Mouse (Mus musculus) CH12.LX (cell line): ENCODE measurements around the gene Kcnma1. TPM values are rescaled to one million over a fixed set of nuclear protein-coding genes. Genes with fewer than 3 reads are reported as not detected.

Source experiments
- DNase-seq: peaks from one replicate; pipeline ENCODE4 v3.0.0-alpha.2; 2013; ENCODE audit errors: extremely low read depth
- H3K27ac ChIP-seq: 2 replicates; pipeline ENCODE4 v1.5.1; 2012; ENCODE audit warnings: low read depth, mild to moderate bottlenecking, control low read depth, moderate library complexity; ENCODE audit not compliant: insufficient read depth
- H3K27me3 ChIP-seq: replicated peaks from 2 replicates; pipeline ENCODE3; 2012; ENCODE audit warnings: inconsistent platforms
- H3K36me3 ChIP-seq, 2 experiments: replicated peaks in 1 of 2; 2 replicates each; pipeline versions ENCODE3 to v1.6.1; 2012; ENCODE audit warnings: inconsistent platforms in 1 of 2, low read length in 1 of 2, mild to moderate bottlenecking in 1 of 2, mixed read lengths in 1 of 2, moderate library complexity in 1 of 2; ENCODE audit not compliant: control insufficient read depth in 1 of 2, insufficient read depth in 1 of 2
- H3K4me1 ChIP-seq, 2 experiments: 2 replicates each; pipeline ENCODE4 v1.6.1; 2012; ENCODE audit warnings: inconsistent platforms in 1 of 2, moderate library complexity in 1 of 2; ENCODE audit not compliant: insufficient read depth in 2 of 2, control insufficient read depth in 1 of 2
- H3K4me2 ChIP-seq: 2 replicates; pipeline ENCODE4 v1.6.1; 2012; ENCODE audit warnings: low read depth, mild to moderate bottlenecking, control low read depth; ENCODE audit not compliant: poor library complexity, insufficient read depth, severe bottlenecking
- H3K4me3 ChIP-seq, 3 experiments: fragments of 150-350 bp in 1 of 3; sonication (generic) in 1 of 3; replicated peaks in 1 of 3; 2 replicates each; pipeline versions ENCODE3 to v1.5.1; 2011 to 2012; ENCODE audit warnings: low read depth in 2 of 3, low read length in 2 of 3, mild to moderate bottlenecking in 2 of 3, moderate library complexity in 2 of 3, control low read depth in 1 of 3, improper control_type of control experiment in 1 of 3, inconsistent platforms in 1 of 3, mixed read lengths in 1 of 3; ENCODE audit not compliant: poor library complexity in 1 of 3
- H3K79me2 ChIP-seq: replicated peaks from 2 replicates; pipeline ENCODE4 v1.6.1; 2012; ENCODE audit warnings: mild to moderate bottlenecking, moderate library complexity; ENCODE audit not compliant: control insufficient read depth, poor library complexity, insufficient read depth, severe bottlenecking; ENCODE audit errors: extremely low read depth
- H3K9ac ChIP-seq: 2 replicates; pipeline ENCODE4 v1.6.1; 2012; ENCODE audit warnings: low read depth, mild to moderate bottlenecking, control low read depth, moderate library complexity; ENCODE audit not compliant: insufficient read depth
- H3K9me3 ChIP-seq: replicated peaks from 2 replicates; pipeline ENCODE3; 2012; ENCODE audit warnings: low read length, inconsistent platforms, mixed read lengths
- CHD1 ChIP-seq: IDR thresholded peaks from 2 replicates; pipeline ENCODE4 v1.6.1; 2012; ENCODE audit warnings: low read depth, low read length, improper control_type of control experiment, inconsistent platforms
- E2F4 ChIP-seq: IDR thresholded peaks from 2 replicates; pipeline ENCODE4 v1.6.1; 2011; ENCODE audit warnings: low read depth, low read length, improper control_type of control experiment; ENCODE audit not compliant: insufficient replicate concordance
- ETS1 ChIP-seq: conservative IDR thresholded peaks from 2 replicates; pipeline ENCODE4 v1.6.1; 2012; ENCODE audit warnings: low read depth, mild to moderate bottlenecking, inconsistent platforms, low read length, improper control_type of control experiment, moderate library complexity
- HCFC1 ChIP-seq: IDR thresholded peaks from 2 replicates; pipeline ENCODE4 v1.6.1; 2012; ENCODE audit warnings: low read depth, mild to moderate bottlenecking, inconsistent platforms, low read length, improper control_type of control experiment
- IRF4 ChIP-seq: IDR thresholded peaks from 2 replicates; pipeline ENCODE4 v1.6.1; 2014; ENCODE audit warnings: low read depth, mild to moderate bottlenecking, inconsistent platforms, low read length, improper control_type of control experiment
- JUND ChIP-seq: conservative IDR thresholded peaks from 2 replicates; pipeline ENCODE4 v1.6.1; 2011; ENCODE audit warnings: low read depth, low read length, improper control_type of control experiment
- KAT2A ChIP-seq: IDR thresholded peaks from 2 replicates; pipeline ENCODE4 v1.6.1; 2012; ENCODE audit warnings: low read length, improper control_type of control experiment, inconsistent platforms; ENCODE audit not compliant: insufficient replicate concordance
- MAX ChIP-seq: IDR thresholded peaks from 2 replicates; pipeline ENCODE4 v1.6.1; 2011; ENCODE audit warnings: low read length, improper control_type of control experiment
- MXI1 ChIP-seq: IDR thresholded peaks from 2 replicates; pipeline ENCODE4 v1.6.1; 2011; ENCODE audit warnings: mild to moderate bottlenecking, low read depth, low read length, improper control_type of control experiment
- MYC ChIP-seq: IDR thresholded peaks from 2 replicates; pipeline ENCODE4 v1.6.1; 2011; ENCODE audit warnings: low read depth, mild to moderate bottlenecking, improper control_type of control experiment, low read length
- NRF1 ChIP-seq: IDR thresholded peaks from 2 replicates; pipeline ENCODE4 v1.6.1; 2014; ENCODE audit warnings: low read depth, mild to moderate bottlenecking, inconsistent platforms, low read length, improper control_type of control experiment, moderate library complexity
- PAX5 ChIP-seq: IDR thresholded peaks from 2 replicates; pipeline ENCODE4 v1.6.1; 2012; ENCODE audit warnings: low read length, inconsistent platforms, mixed read lengths
- RAD21 ChIP-seq: IDR thresholded peaks from 2 replicates; pipeline ENCODE4 v1.6.1; 2011; ENCODE audit warnings: low read depth, mild to moderate bottlenecking, low read length, improper control_type of control experiment, moderate library complexity
- RCOR1 ChIP-seq: conservative IDR thresholded peaks from 2 replicates; pipeline ENCODE4 v1.6.1; 2012; ENCODE audit warnings: low read depth, mild to moderate bottlenecking, inconsistent platforms, low read length, improper control_type of control experiment
- SMC3 ChIP-seq: IDR thresholded peaks from 2 replicates; pipeline ENCODE4 v1.6.1; 2011; ENCODE audit warnings: low read depth, low read length, improper control_type of control experiment
- TBP ChIP-seq: conservative IDR thresholded peaks from 2 replicates; pipeline ENCODE4 v1.6.1; 2011; ENCODE audit warnings: low read depth, low read length, improper control_type of control experiment
- UBTF ChIP-seq: IDR thresholded peaks from 2 replicates; pipeline ENCODE4 v1.6.1; 2012; ENCODE audit warnings: low read depth, mild to moderate bottlenecking, inconsistent platforms, low read length, improper control_type of control experiment, moderate library complexity
- USF2 ChIP-seq: conservative IDR thresholded peaks from 2 replicates; pipeline ENCODE4 v1.6.1; 2011; ENCODE audit warnings: low read depth, low read length, improper control_type of control experiment
- dilution Hi-C: fragments of 300-500 bp; cut with MboI; formaldehyde crosslinking; loops from 2 replicates; pipeline ENCODE4 v1.14.3; 2020; ENCODE audit warnings: low sequenced_read_pairs; ENCODE audit not compliant: extremely low pct_unique_long_range_greater_than_20kb, extremely low pct_ligation_motif_present
- in situ Hi-C: fragments of 300-500 bp; cut with MboI; formaldehyde crosslinking; loops from 3 replicates; pipeline ENCODE4 v1.14.3; 2019; ENCODE audit warnings: low sequenced_read_pairs, low pct_ligation_motif_present, low pct_unique_long_range_greater_than_20kb, mixed read lengths
- polyA plus RNA-seq: library from polyadenylated mRNA; unstranded; fragments of >175 nt; gene quantifications from 2 replicates; pipeline ENCODE4 v1.2.1, GENCODE M21; 2012; ENCODE audit warnings: low read depth; ENCODE audit not compliant: insufficient read length
- total RNA-seq, 2 experiments: library from RNA; depleted of rRNA; stranded (reverse); fragments of 300-350 nt in 1 of 2; fragments of >200 nt in 1 of 2; gene quantifications; 2 replicates each; pipeline ENCODE4 v1.2.3; 2012 to 2014

The Kcnma1 gene
- total and polyA plus RNA-seq, 3 experiments = 0.10 to 0.17 (median 0.12) TPM

DNA sequence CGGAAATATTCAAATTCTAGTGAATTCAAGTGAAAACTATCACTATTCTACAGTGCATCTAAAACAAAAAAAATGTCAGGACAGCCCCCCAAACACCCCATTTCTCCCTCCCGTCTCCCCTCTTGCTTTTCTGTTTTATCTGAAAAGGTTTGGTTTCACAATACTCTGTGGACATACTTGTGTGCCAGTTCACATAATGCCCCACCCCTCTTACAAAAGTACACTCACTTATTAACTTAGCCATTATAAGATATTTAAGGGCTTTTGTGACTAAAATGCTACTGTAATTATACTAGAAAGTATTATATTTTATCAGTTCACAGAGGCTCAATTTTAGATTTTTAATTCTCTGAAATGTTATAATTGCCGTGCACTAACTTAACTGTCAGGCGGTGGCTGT, 45.0 kb upstream of the Kcnma1 start:
- Histone ChIP-seq H3K4me1 (no peaks in the 10 kb centered on the region), H3K9me3 (peaks cover 26% of the 10 kb centered on the region), H3K27ac (no peak overlapping the region), H3K4me3 (no peak overlapping the region), H3K79me2 (no peaks in the 10 kb centered on the region), H3K9ac (no peak overlapping the region), H3K4me2 (no peak overlapping the region), H3K27me3 (no peaks in the 10 kb centered on the region), H3K36me3 (no peaks in the 10 kb centered on the region)
- no peak for DNase-seq
- dilution Hi-C loops (no loop called here), in situ Hi-C loops (no loop called here)
- TF ChIP-seq USF2 (no peak), MAX (no peak), UBTF (no peak), CHD1 (no peak), MYC (no peak), TBP (no peak), RAD21 (no peak), SMC3 (no peak), KAT2A (no peak)

DNA sequence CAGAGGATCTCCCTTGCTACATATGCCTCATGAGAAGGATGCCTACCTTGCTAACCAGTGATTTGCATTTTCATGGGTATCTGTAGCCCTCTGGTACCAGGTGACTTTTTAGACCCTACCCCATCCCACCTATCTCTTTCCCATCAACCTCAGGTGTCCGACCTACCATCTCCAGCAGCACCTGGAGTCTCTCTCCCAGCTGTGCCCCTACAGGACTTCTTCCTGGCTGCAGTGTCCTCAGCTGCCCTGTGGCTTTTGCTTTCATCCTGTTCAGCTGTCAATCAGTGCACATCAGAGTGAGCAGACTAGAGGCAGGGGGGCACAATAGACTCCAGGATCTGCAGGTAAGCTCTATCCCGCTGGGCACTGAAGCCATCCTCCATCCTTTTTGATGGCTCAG, 37.5 kb upstream of the Kcnma1 start:
- DNase-seq = no peak
- in situ Hi-C loops = no loop called here
- Histone ChIP-seq H3K4me3 (no peak overlapping the region), H3K36me3 (no peaks in the 10 kb centered on the region), H3K4me2 (no peak overlapping the region), H3K27me3 (no peaks in the 10 kb centered on the region), H3K79me2 (no peaks in the 10 kb centered on the region), H3K27ac (no peak overlapping the region), H3K4me1 (no peaks in the 10 kb centered on the region), H3K9ac (no peak overlapping the region), H3K9me3 (peaks cover 28% of the 10 kb centered on the region)
- dilution Hi-C loops = no loop called here
- TF ChIP-seq RCOR1 (no peak), MXI1 (no peak), MYC (no peak), ETS1 (no peak), JUND (no peak), HCFC1 (no peak), NRF1 (no peak), IRF4 (no peak), E2F4 (no peak), RAD21 (no peak), PAX5 (no peak), TBP (no peak), MAX (no peak)
